Mouse (Mus musculus) embryonic facial prominence, embryonic 13.5 days (tissue): Measurements from ENCODE around the gene Olfr1191-ps1. TPM values are rescaled to one million over a fixed set of nuclear protein-coding genes. Genes with fewer than 3 reads are reported as not detected.
"Not testable (repeated sequence)": the region's sequence is repeated elsewhere in the genome, so short reads cannot be mapped to it uniquely, and the experiment has no call there.

Experiments used
- ATAC-seq: fragments of 200-750 bp; cut with Nextera tagmentation; 2 replicates; pipeline ENCODE4 v1.8.0; 2017; ENCODE audit warnings: low read depth; ENCODE audit not compliant: insufficient number of reproducible peaks, insufficient read depth, low FRiP score, low TSS enrichment
- H3K27ac ChIP-seq: fragments of 300-500 bp; sonication (generic); 2 replicates; pipeline ENCODE4 v1.5.1; 2015; ENCODE audit warnings: moderate library complexity, mild to moderate bottlenecking, inconsistent platforms
- H3K27me3 ChIP-seq: fragments of 300-500 bp; sonication (generic); 2 replicates; pipeline ENCODE4 v1.6.1; 2015; ENCODE audit warnings: mild to moderate bottlenecking, inconsistent platforms
- H3K36me3 ChIP-seq: fragments of 300-500 bp; sonication (generic); 2 replicates; pipeline ENCODE4 v1.6.1; 2015; ENCODE audit warnings: mild to moderate bottlenecking, inconsistent platforms
- H3K4me1 ChIP-seq: fragments of 300-500 bp; sonication (generic); 2 replicates; pipeline ENCODE4 v1.6.1; 2015; ENCODE audit warnings: inconsistent platforms
- H3K4me2 ChIP-seq: fragments of 300-500 bp; sonication (generic); 2 replicates; pipeline ENCODE4 v1.6.1; 2015; ENCODE audit warnings: moderate library complexity, mild to moderate bottlenecking, inconsistent platforms
- H3K4me3 ChIP-seq: fragments of 300-500 bp; sonication (generic); 2 replicates; pipeline ENCODE4 v1.5.1; 2015; ENCODE audit warnings: mild to moderate bottlenecking, inconsistent platforms
- H3K9ac ChIP-seq: fragments of 300-500 bp; sonication (generic); 2 replicates; pipeline ENCODE4 v1.6.1; 2015; ENCODE audit warnings: mild to moderate bottlenecking, inconsistent platforms
- H3K9me3 ChIP-seq: fragments of 300-500 bp; sonication (generic); 2 replicates; pipeline ENCODE4 v1.6.1; 2016; ENCODE audit warnings: inconsistent platforms
- WGBS: fragments of 180-500 bp; shearing (Covaris S2); methylation state at CpG from one replicate; pipeline ENCODE4 v1.1.7; 2015; ENCODE audit warnings: mixed read lengths; 5-methylcytosine and 5-hydroxymethylcytosine counted together
- polyA plus RNA-seq: library from polyadenylated mRNA; unstranded; fragments of >200 nt; fragmentation: Nextera tagmentation; extraction: Ambion mirVana; gene quantifications from 2 replicates; pipeline ENCODE4 v1.2.1, GENCODE M21; 2015

Olfr1191-ps1 gene
- polyA plus RNA-seq: not detected in 2 replicates

GRCm38 (mm10) chr2:88640242-88640641 is at the start of gene Olfr1191-ps1:
Gene Olfr1191-ps1 (plus strand): TSS chr2:88640542.
- not testable (repeated sequence) for H3K9me3 ChIP-seq, H3K36me3 ChIP-seq, H3K27ac ChIP-seq, ATAC-seq, H3K4me2 ChIP-seq, H3K4me1 ChIP-seq, H3K9ac ChIP-seq, H3K27me3 ChIP-seq, H3K4me3 ChIP-seq
- WGBS: 88% methylated on average over 1 of the region's 1 CpGs

- Histone ChIP-seq H3K27me3 (no peaks in the 10 kb centered on the region), H3K9ac (no peak within 1 kb of the TSS), H3K27ac (no peak within 1 kb of the TSS), H3K4me2 (no peak within 1 kb of the TSS), H3K4me1 (no peaks in the 10 kb centered on the region), H3K36me3 (no peaks in the 10 kb centered on the region), H3K4me3 (no peak within 1 kb of the TSS), H3K9me3 (no peaks in the 10 kb centered on the region)
- WGBS: 26% methylated on average over 1 of the region's 1 CpGs
- no peak for ATAC-seq
Measured at GRCm38 (mm10) chr2:88648209-88648608, 7.9 kb downstream of the Olfr1191-ps1 start, which contains the start of gene Olfr1192-ps1. Gene Olfr1192-ps1 (plus strand): TSS chr2:88648509.

GRCm38 (mm10) chr2:88675328-88675727 is 35.0 kb downstream of the Olfr1191-ps1 start, which contains the start of gene Olfr1193:
Gene Olfr1193 (plus strand): TSS chr2:88675628.
- H3K9me3 ChIP-seq, H3K27ac ChIP-seq, H3K4me2 ChIP-seq, H3K36me3 ChIP-seq, ATAC-seq, H3K9ac ChIP-seq, H3K4me3 ChIP-seq, H3K4me1 ChIP-seq, H3K27me3 ChIP-seq: not testable (repeated sequence)

- Histone ChIP-seq H3K4me3 (no peak within 1 kb of the TSS), H3K9ac (no peak within 1 kb of the TSS), H3K27ac (no peak within 1 kb of the TSS), H3K9me3 (no peaks in the 10 kb centered on the region), H3K4me2 (no peak within 1 kb of the TSS), H3K27me3 (no peaks in the 10 kb centered on the region), H3K36me3 (no peaks in the 10 kb centered on the region), H3K4me1 (no peaks in the 10 kb centered on the region)
- ATAC-seq: no peak
Measured at GRCm38 (mm10) chr2:88689087-88689486, 48.7 kb downstream of the Olfr1191-ps1 start, which contains the start of gene Olfr1195. Gene Olfr1195 (minus strand): TSS chr2:88689187.

Other genes starting within 250 kb of the Olfr1191-ps1 start
- not detected in 2 replicates for gene Olfr1179, start 234.1 kb upstream of the Olfr1191-ps1 start, polyA plus RNA-seq
- gene Olfr1180, start 221.4 kb upstream of the Olfr1191-ps1 start, polyA plus RNA-seq: not detected in 2 replicates
- gene Olfr1181, start 214.4 kb upstream of the Olfr1191-ps1 start, polyA plus RNA-seq: not detected in 2 replicates
- not detected in 2 replicates for gene Gm13757, start 191.4 kb upstream of the Olfr1191-ps1 start, polyA plus RNA-seq
- gene Olfr1183, start 185.7 kb upstream of the Olfr1191-ps1 start, polyA plus RNA-seq: not detected in 2 replicates
- gene Olfr1184, start 156.9 kb upstream of the Olfr1191-ps1 start, polyA plus RNA-seq: not detected in 2 replicates
- gene Olfr1185-ps1, start 147.2 kb upstream of the Olfr1191-ps1 start, polyA plus RNA-seq: not detected in 2 replicates
- not detected in 2 replicates for gene Olfr1186, start 122.0 kb upstream of the Olfr1191-ps1 start, polyA plus RNA-seq
- not detected in 2 replicates for gene Olfr1188, start 83.6 kb upstream of the Olfr1191-ps1 start, polyA plus RNA-seq
- gene Olfr1189, start 54.1 kb upstream of the Olfr1191-ps1 start, polyA plus RNA-seq: not detected in 2 replicates
- gene Olfr1192-ps1, start 8.0 kb downstream of the Olfr1191-ps1 start, polyA plus RNA-seq: not detected in 2 replicates
- not detected in 2 replicates for gene Olfr1193, start 35.1 kb downstream of the Olfr1191-ps1 start, polyA plus RNA-seq
- gene Olfr1195, start 48.6 kb downstream of the Olfr1191-ps1 start, polyA plus RNA-seq: not detected in 2 replicates
- gene Olfr1196, start 64.1 kb downstream of the Olfr1191-ps1 start, polyA plus RNA-seq: not detected in 2 replicates
- not detected in 2 replicates for gene Olfr1197, start 91.8 kb downstream of the Olfr1191-ps1 start, polyA plus RNA-seq
- not detected in 2 replicates for gene Olfr1198, start 110.8 kb downstream of the Olfr1191-ps1 start, polyA plus RNA-seq
- not detected in 2 replicates for gene Olfr1199, start 119.9 kb downstream of the Olfr1191-ps1 start, polyA plus RNA-seq
- not detected in 2 replicates for gene Olfr1200, start 129.9 kb downstream of the Olfr1191-ps1 start, polyA plus RNA-seq
- not detected in 2 replicates for gene Olfr1201, start 152.5 kb downstream of the Olfr1191-ps1 start, polyA plus RNA-seq
- not detected in 2 replicates for gene Olfr1202, start 174.0 kb downstream of the Olfr1191-ps1 start, polyA plus RNA-seq
- gene Olfr1205, start 189.2 kb downstream of the Olfr1191-ps1 start, polyA plus RNA-seq: not detected in 2 replicates
- not detected in 2 replicates for gene Olfr1204, start 208.8 kb downstream of the Olfr1191-ps1 start, polyA plus RNA-seq
- gene Olfr1206, start 222.7 kb downstream of the Olfr1191-ps1 start, polyA plus RNA-seq: not detected in 2 replicates